Mouse (Mus musculus): Measurements from ENCODE around the gene Palm2.

DNA sequence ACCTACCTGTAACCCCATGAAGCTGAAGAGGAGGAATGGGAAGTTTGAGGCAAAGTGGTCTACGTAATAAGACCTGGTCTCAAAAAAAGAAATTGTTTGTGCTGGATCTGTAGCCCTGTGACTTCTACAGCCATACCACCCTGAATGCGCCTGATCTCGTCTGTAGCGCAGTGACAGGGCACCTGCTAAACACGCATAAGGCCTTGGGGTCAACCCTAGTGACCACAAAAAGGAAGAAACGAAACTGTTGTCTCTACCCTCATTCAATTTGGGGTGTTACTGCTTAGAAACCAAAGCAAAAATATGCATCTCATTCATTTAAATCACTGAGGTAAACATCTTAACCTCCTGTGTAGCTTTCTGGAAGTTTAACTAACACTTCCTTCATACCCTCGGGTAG lies 270.5 kb downstream of the Palm2 start:
- no peak for TF ChIP-seq CTCF (IDR thresholded peaks at IDR 0.05; ENCODE audit: control insufficient read depth, insufficient read depth, low read length)
- TF ChIP-seq POLR2A (IDR thresholded peaks at IDR 0.05; ENCODE audit: borderline replicate concordance, control insufficient read depth, low read depth, low read length): no peak
